Mouse (Mus musculus) thymus, adult 2 months (tissue): ENCODE results near the gene Gm10100.
"Not testable (repeated sequence)": the region's sequence is repeated elsewhere in the genome, so short reads cannot be mapped to it uniquely, and the experiment has no call there.

Experiments used
- CTCF ChIP-seq: fragments of 200-500 bp; IDR thresholded peaks from 2 replicates; pipeline ENCODE4 v1.5.1; 2012; ENCODE audit warnings: mild to moderate bottlenecking, control low read depth, low read length, moderate library complexity, borderline replicate concordance; ENCODE audit not compliant: control insufficient read depth, poor library complexity, insufficient read depth; ENCODE audit errors: extremely low read depth
- POLR2A ChIP-seq: fragments of 200-500 bp; IDR thresholded peaks from 2 replicates; pipeline ENCODE4 v1.6.1; 2012; ENCODE audit warnings: mild to moderate bottlenecking, low read length, control low read depth, moderate library complexity; ENCODE audit not compliant: control insufficient read depth, poor library complexity, insufficient read depth; ENCODE audit errors: extremely low read depth

- not testable (repeated sequence) for TF ChIP-seq CTCF, POLR2A
Measured at GRCm38 (mm10) chr10:77759582-77759981, 33.3 kb downstream of the Gm10100 start, which contains the start of gene Gm3233.
